Mouse (Mus musculus): ENCODE data around the gene Ldlrap1. TPM values are rescaled to one million over a fixed set of nuclear protein-coding genes. Genes with fewer than 3 reads are reported as not detected.

The Ldlrap1 gene
- total and polyA plus RNA-seq, 2 experiments from 2014 or later = 9.4 to 12.3 TPM

- Histone ChIP-seq H3K27ac (ENCODE audit: low read depth) (no peak overlapping the region), H3K36me3 (replicated peaks; ENCODE audit: control insufficient read depth, insufficient read depth, low read length) (no peaks in the 10 kb centered on the region), H3K9ac (replicated peaks; ENCODE audit: low read depth, low read length) (no peak overlapping the region), H3K4me2 (ENCODE audit: low read depth, low read length) (no peak overlapping the region), H3K9me3 (replicated peaks; ENCODE audit: control insufficient read depth, low read length) (no peaks in the 10 kb centered on the region), H3K4me1 (ENCODE audit: control insufficient read depth, insufficient read depth) (peaks cover 8% of the 10 kb centered on the region; the same call in 1 of the 2 replicates), H3K4me3 (ENCODE audit: low read depth, low read length) (no peak overlapping the region), H3K27me3 (ENCODE audit: control insufficient read depth, insufficient read depth, low read length) (no peaks in the 10 kb centered on the region)
- DNase-seq (ENCODE audit: low spot score) (no peak), ATAC-seq (ENCODE audit: insufficient read depth, low read depth) (no peak)
- 77% methylated on average over 3 of the region's 3 CpGs for WGBS
- TF ChIP-seq CTCF (IDR thresholded peaks at IDR 0.05; ENCODE audit: low read depth) = no peak
- TF ChIP-seq EP300 (IDR thresholded peaks at IDR 0.05; ENCODE audit: low read depth) = no peak
Observed at GRCm38 (mm10) chr4:134739530-134739929, 28.3 kb downstream of the Ldlrap1 start.

GRCm38 (mm10) chr4:134737365-134737910, 30.4 kb downstream of the Ldlrap1 start:
- Histone ChIP-seq H3K9ac (replicated peaks; ENCODE audit: low read depth, low read length) (no peak overlapping the region), H3K27ac (ENCODE audit: low read depth) (no peak overlapping the region), H3K36me3 (replicated peaks; ENCODE audit: control insufficient read depth, insufficient read depth, low read length) (no peaks in the 10 kb centered on the region), H3K4me2 (ENCODE audit: low read depth, low read length) (no peak overlapping the region), H3K9me3 (replicated peaks; ENCODE audit: control insufficient read depth, low read length) (no peaks in the 10 kb centered on the region), H3K4me1 (ENCODE audit: control insufficient read depth, insufficient read depth) (peaks cover 3% of the 10 kb centered on the region; the same call in 1 of the 2 replicates), H3K27me3 (ENCODE audit: control insufficient read depth, insufficient read depth, low read length) (no peaks in the 10 kb centered on the region), H3K4me3 (ENCODE audit: low read depth, low read length) (no peak overlapping the region)
- DNase-seq (ENCODE audit: low spot score) (no peak), ATAC-seq (ENCODE audit: insufficient read depth, low read depth) (no peak)
- no peak for TF ChIP-seq CTCF (IDR thresholded peaks at IDR 0.05; ENCODE audit: low read depth)
- TF ChIP-seq EP300 (IDR thresholded peaks at IDR 0.05; ENCODE audit: low read depth) = no peak
- 72% methylated on average over 14 of the region's 14 CpGs for WGBS

DNA sequence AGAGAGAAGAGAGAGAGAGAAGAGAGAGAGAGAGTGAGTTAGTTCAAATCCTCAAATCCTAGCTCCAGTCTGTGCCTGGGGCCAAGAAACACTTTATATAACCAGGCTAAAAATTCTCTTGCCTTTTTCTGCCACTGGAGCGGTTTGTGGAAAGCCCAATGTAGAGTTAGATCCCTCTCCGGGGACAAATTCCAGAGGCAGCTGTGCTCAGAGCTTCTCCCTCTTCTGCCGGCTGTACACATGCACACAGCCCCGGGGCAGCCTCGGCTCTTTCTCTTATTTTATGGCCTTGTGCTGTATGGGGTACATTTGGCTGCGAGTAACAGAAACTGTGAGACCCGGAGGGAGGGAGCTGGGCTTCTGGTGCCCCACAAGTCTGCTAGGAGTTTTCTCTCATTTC, 31.7 kb downstream of the Ldlrap1 start:
- no peaks in the 10 kb centered on the region for H3K36me3 ChIP-seq (replicated peaks; ENCODE audit: control insufficient read depth, insufficient read depth, low read length)
- no peak overlapping the region for H3K4me3 ChIP-seq (ENCODE audit: low read depth, low read length)
- ATAC-seq (ENCODE audit: insufficient read depth, low read depth) (no peak), DNase-seq (ENCODE audit: low spot score) (no peak)
- WGBS = 70% methylated on average over 7 of the region's 7 CpGs
- TF ChIP-seq EP300 (IDR thresholded peaks at IDR 0.05; ENCODE audit: low read depth) (no peak), CTCF (IDR thresholded peaks at IDR 0.05; ENCODE audit: low read depth) (no peak)
- H3K4me1 ChIP-seq (ENCODE audit: control insufficient read depth, insufficient read depth) = peaks cover 3% of the 10 kb centered on the region; the same call in 1 of the 2 replicates
- H3K27ac ChIP-seq (ENCODE audit: low read depth) = no peak overlapping the region
- H3K9ac ChIP-seq (replicated peaks; ENCODE audit: low read depth, low read length) = no peak overlapping the region
- H3K4me2 ChIP-seq (ENCODE audit: low read depth, low read length) = no peak overlapping the region
- H3K27me3 ChIP-seq (ENCODE audit: control insufficient read depth, insufficient read depth, low read length) = no peaks in the 10 kb centered on the region
- no peaks in the 10 kb centered on the region for H3K9me3 ChIP-seq (replicated peaks; ENCODE audit: control insufficient read depth, low read length)

GRCm38 (mm10) chr4:134734629-134735081, 33.2 kb downstream of the Ldlrap1 start:
- peak; percentile 31 for DNase-seq (ENCODE audit: low spot score)
- H3K27ac ChIP-seq (ENCODE audit: low read depth) = peak overlapping the region; percentile 77
- ATAC-seq (ENCODE audit: insufficient read depth, low read depth) = peak; percentile 40
- H3K9ac ChIP-seq (replicated peaks; ENCODE audit: low read depth, low read length) = no peak overlapping the region
- no peaks in the 10 kb centered on the region for H3K27me3 ChIP-seq (ENCODE audit: control insufficient read depth, insufficient read depth, low read length)
- no peaks in the 10 kb centered on the region for H3K9me3 ChIP-seq (replicated peaks; ENCODE audit: control insufficient read depth, low read length)
- no peak for TF ChIP-seq CTCF (IDR thresholded peaks at IDR 0.05; ENCODE audit: low read depth)
- TF ChIP-seq EP300 (IDR thresholded peaks at IDR 0.05; ENCODE audit: low read depth) = no peak
- no peak overlapping the region for H3K4me3 ChIP-seq (ENCODE audit: low read depth, low read length)
- peaks cover 13% of the 10 kb centered on the region; the same call in 1 of the 2 replicates for H3K4me1 ChIP-seq (ENCODE audit: control insufficient read depth, insufficient read depth)
- H3K36me3 ChIP-seq (replicated peaks; ENCODE audit: control insufficient read depth, insufficient read depth, low read length) = no peaks in the 10 kb centered on the region
- 33% methylated on average over 9 of the region's 9 CpGs for WGBS
- H3K4me2 ChIP-seq (ENCODE audit: low read depth, low read length) = peak overlapping the region; percentile 27; the same call in 1 of the 2 replicates

DNA sequence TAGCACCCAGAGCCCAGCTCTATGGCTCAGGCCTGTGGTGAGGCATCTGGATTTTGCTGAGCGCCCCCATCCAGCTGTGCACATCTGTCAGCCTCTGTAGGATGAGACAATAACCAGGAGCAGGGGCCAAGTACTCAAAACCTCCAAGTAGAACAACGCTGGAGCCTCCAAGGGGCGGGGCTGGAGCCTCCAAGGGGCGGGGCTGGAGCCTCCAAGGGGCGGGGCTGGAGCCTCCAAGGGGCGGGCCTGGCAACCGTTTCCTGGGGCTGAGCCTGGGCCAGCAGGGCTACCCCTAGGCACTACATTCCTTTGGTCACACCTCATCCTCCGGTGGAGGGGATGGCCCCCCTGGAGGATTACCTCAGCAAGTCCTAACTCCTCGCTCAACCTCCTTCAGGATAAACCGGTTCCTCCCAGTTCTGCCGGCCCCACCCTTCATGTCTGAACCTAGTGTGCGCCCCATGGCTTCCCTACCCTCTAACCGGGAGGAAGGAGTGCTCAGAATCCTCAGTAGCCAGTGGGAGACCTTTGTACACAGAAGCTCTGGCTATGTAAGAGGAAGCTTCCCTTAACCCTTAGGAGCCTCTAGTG, 33.7 kb downstream of the Ldlrap1 start:
- no peaks in the 10 kb centered on the region for H3K36me3 ChIP-seq (replicated peaks; ENCODE audit: control insufficient read depth, insufficient read depth, low read length)
- H3K27me3 ChIP-seq (ENCODE audit: control insufficient read depth, insufficient read depth, low read length) = no peaks in the 10 kb centered on the region
- no peak overlapping the region for H3K9ac ChIP-seq (replicated peaks; ENCODE audit: low read depth, low read length)
- TF ChIP-seq EP300 (IDR thresholded peaks at IDR 0.05; ENCODE audit: low read depth) (no peak), CTCF (IDR thresholded peaks at IDR 0.05; ENCODE audit: low read depth) (no peak)
- DNase-seq (ENCODE audit: low spot score) (peak; percentile 81), ATAC-seq (ENCODE audit: insufficient read depth, low read depth) (peak; percentile 79)
- WGBS = 7% methylated on average over 12 of the region's 13 CpGs
- peaks cover 14% of the 10 kb centered on the region; the same call in 1 of the 2 replicates for H3K4me1 ChIP-seq (ENCODE audit: control insufficient read depth, insufficient read depth)
- peak overlapping the region; percentile 77 for H3K27ac ChIP-seq (ENCODE audit: low read depth)
- peak overlapping the region; percentile 27; the same call in 1 of the 2 replicates for H3K4me2 ChIP-seq (ENCODE audit: low read depth, low read length)
- H3K9me3 ChIP-seq (replicated peaks; ENCODE audit: control insufficient read depth, low read length) = no peaks in the 10 kb centered on the region
- H3K4me3 ChIP-seq (ENCODE audit: low read depth, low read length) = no peak overlapping the region

All from heart, postnatal 0 days (tissue).